Mouse (Mus musculus) E14TG2a.4 (cell line): ENCODE results near the gene Lrrc23.

Experiments
- CTCF ChIP-seq: conservative IDR thresholded peaks from 2 replicates; pipeline ENCODE4 v1.5.1; 2014; ENCODE audit warnings: low read length
- POU5F1 ChIP-seq: IDR thresholded peaks from 2 replicates; pipeline ENCODE4 v1.6.1; 2014; ENCODE audit warnings: low read length, borderline replicate concordance

DNA sequence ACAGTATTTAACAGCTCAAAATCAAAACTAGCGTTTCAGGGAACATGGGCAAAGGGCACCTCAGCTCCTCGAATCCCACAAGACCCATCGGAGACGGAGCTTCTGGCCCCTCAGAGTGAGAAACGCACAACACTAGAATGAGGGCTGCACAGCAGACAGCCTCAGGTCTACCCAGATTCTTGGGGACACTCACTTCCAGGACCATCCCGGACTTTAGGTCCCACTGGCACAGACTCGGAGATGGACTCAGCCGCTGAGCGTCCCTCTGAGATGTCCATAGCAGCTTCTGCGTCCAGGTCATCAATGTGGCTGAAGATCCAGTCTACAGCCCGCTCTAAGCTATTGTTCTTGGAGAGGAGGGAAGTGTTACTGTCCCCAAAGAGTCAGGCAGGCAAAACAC lies 37.6 kb upstream of the Lrrc23 start:
- no peak for TF ChIP-seq CTCF
- TF ChIP-seq POU5F1 = no peak
